Mouse (Mus musculus) neural tube, embryonic 12.5 days (tissue): ENCODE data around the gene Try5. TPM values are rescaled to one million over a fixed set of nuclear protein-coding genes. Genes with fewer than 3 reads are reported as not detected.
"Not testable (repeated sequence)": the region's sequence is repeated elsewhere in the genome, so short reads cannot be mapped to it uniquely, and the experiment has no call there.

Source experiments
- ATAC-seq: fragments of 200-750 bp; cut with Nextera tagmentation; 2 replicates; pipeline ENCODE4 v1.8.0; 2017; ENCODE audit warnings: low read depth, mild to moderate bottlenecking, moderate TSS enrichment, moderate library complexity; ENCODE audit not compliant: low FRiP score
- H3K27ac ChIP-seq: fragments of 300-500 bp; sonication (generic); 2 replicates; pipeline ENCODE4 v1.5.1; 2016
- H3K27me3 ChIP-seq: fragments of 300-500 bp; sonication (generic); replicated peaks from 2 replicates; pipeline ENCODE4 v1.6.1; 2016; ENCODE audit warnings: mild to moderate bottlenecking
- H3K36me3 ChIP-seq: fragments of 300-500 bp; sonication (generic); 2 replicates; pipeline ENCODE4 v1.6.1; 2016; ENCODE audit warnings: mild to moderate bottlenecking
- H3K4me1 ChIP-seq: fragments of 300-500 bp; sonication (generic); 2 replicates; pipeline ENCODE4 v1.6.1; 2016
- H3K4me2 ChIP-seq: fragments of 300-500 bp; sonication (generic); replicated peaks from 2 replicates; pipeline ENCODE4 v1.6.1; 2016; ENCODE audit warnings: mild to moderate bottlenecking
- H3K4me3 ChIP-seq: fragments of 300-500 bp; sonication (generic); 2 replicates; pipeline ENCODE4 v1.5.1; 2016
- H3K9ac ChIP-seq: fragments of 300-500 bp; sonication (generic); 2 replicates; pipeline ENCODE4 v1.6.1; 2016; ENCODE audit warnings: mild to moderate bottlenecking
- H3K9me3 ChIP-seq: fragments of 300-500 bp; sonication (generic); 2 replicates; pipeline ENCODE4 v1.6.1; 2016; ENCODE audit warnings: mild to moderate bottlenecking
- WGBS: fragments of 180-500 bp; shearing (Covaris S2); methylation state at CpG from one replicate; pipeline ENCODE4 v1.1.7; 2016; 5-methylcytosine and 5-hydroxymethylcytosine counted together
- polyA plus RNA-seq: library from polyadenylated mRNA; unstranded; fragments of >200 nt; fragmentation: Nextera tagmentation; extraction: Ambion mirVana; gene quantifications from 2 replicates; pipeline ENCODE4 v1.2.1, GENCODE M21; 2016

Try5 gene
- polyA plus RNA-seq: 0.96 TPM in 1 of 2 replicates, not detected in the other

DNA sequence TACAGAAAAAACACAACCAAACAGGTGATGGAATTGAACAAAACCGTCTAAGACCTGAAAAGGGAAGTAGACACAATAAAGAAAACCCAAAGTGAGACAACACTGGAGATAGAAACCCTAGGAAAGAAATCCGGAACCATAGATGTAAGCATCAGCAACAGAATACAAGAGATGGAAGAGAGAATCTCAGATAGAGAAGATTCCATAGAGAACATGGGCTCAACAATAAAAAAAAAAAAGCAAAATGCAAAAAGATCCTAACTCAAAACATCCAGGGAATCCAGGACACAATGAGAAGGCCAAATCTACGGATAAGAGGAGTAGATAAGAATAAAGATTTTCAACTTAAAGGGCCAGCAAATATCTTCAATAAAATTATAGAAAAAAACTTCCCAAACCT, at the start of gene Try5:
Try5 (minus strand) TSS at position 101 of the 400 bp plus-strand sequence.
- not testable (repeated sequence) for H3K27ac ChIP-seq, H3K9me3 ChIP-seq, H3K9ac ChIP-seq, H3K4me2 ChIP-seq, ATAC-seq, H3K4me3 ChIP-seq, H3K27me3 ChIP-seq, H3K36me3 ChIP-seq, H3K4me1 ChIP-seq
- 77% methylated on average over 3 of the region's 3 CpGs for WGBS

DNA sequence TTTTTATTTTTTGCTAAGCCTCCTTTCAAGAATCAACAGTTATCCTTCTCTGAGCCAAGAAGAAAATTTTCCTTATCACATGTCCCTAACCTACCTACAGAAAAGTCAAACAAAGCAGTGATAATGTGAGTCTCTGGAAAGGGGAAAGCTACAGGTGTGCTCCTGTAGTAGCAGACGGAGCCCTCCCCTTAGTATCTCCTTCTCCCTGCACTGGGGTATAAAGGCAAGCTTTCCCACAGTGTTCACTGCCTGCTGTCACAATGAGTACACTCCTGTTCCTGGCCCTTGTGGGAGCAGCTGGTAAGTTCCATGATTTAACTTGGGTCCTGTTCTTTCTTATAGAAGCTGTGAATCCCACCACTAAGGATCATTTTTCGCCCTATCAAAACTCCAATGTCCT, 37.3 kb upstream of the Try5 start, which contains the start of gene Try10:
Try10 (plus strand) TSS at position 174 of the 400 bp plus-strand sequence.
- 81% methylated on average over 2 of the region's 2 CpGs for WGBS
- Histone ChIP-seq H3K27me3 (no peaks in the 10 kb centered on the region), H3K9me3 (no peaks in the 10 kb centered on the region), H3K4me3 (no peak within 1 kb of the TSS), H3K4me1 (no peaks in the 10 kb centered on the region), H3K9ac (no peak within 1 kb of the TSS), H3K27ac (no peak within 1 kb of the TSS), H3K4me2 (no peak within 1 kb of the TSS), H3K36me3 (no peaks in the 10 kb centered on the region)
- no peak for ATAC-seq

DNA sequence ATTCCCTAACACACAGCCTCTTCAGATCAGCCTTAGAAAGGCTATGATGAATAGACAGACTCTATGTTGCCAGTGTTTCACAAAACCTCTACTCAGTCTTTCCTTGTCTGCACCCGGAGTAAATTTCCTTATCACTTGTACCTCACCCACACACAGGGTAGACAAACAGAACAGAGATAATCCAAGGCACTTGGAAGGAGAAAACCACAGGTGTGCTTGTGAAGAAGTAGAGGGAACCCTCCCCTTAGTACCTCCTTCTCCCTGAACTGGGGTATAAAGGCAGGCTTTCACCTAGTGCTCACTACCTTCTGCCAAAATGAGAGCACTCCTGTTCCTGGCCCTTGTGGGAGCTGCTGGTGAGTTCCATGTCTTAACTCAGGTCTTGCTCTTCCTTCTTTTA, 14.7 kb downstream of the Try5 start, which contains the start of gene Try4:
Try4 (plus strand) TSS at position 301 of the 400 bp plus-strand sequence.
- Histone ChIP-seq H3K36me3 (no peaks in the 10 kb centered on the region), H3K4me3 (no peak within 1 kb of the TSS), H3K4me1 (no peaks in the 10 kb centered on the region), H3K27ac (no peak within 1 kb of the TSS), H3K4me2 (no peak within 1 kb of the TSS), H3K9me3 (no peaks in the 10 kb centered on the region), H3K9ac (no peak within 1 kb of the TSS), H3K27me3 (no peaks in the 10 kb centered on the region)
- 93% methylated on average over 1 of the region's 1 CpGs for WGBS
- no peak for ATAC-seq

DNA sequence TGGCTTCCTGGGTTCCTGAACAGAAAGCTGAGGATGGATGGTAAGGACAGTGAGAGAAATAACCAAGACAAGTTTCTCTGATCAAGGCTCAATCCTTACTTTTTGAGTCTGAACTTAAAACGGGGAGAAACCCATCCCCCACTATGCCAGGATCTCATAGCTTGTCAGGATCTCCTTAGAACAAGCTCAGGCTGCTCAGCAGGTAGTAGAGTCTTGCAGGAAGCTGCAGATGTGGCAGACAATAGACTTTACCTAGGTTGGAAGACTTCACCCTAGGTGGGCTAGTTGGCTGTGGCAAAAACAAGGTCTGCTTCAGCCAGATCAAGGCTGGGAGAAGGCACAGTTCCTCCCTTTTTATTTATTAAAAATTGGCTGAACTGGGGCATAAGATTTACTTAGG, 18.4 kb downstream of the Try5 start:
- Histone ChIP-seq H3K36me3 (no peaks in the 10 kb centered on the region), H3K27ac (no peak overlapping the region), H3K4me2 (no peak overlapping the region), H3K27me3 (no peaks in the 10 kb centered on the region), H3K4me3 (no peak overlapping the region), H3K4me1 (no peaks in the 10 kb centered on the region), H3K9me3 (no peaks in the 10 kb centered on the region), H3K9ac (no peak overlapping the region)
- WGBS: 24% methylated on average over 1 of the region's 1 CpGs
- ATAC-seq: no peak

GRCm38 (mm10) chr6:41266140-41266539, 50.5 kb downstream of the Try5 start:
- ATAC-seq: no peak
- no peak overlapping the region for H3K4me2 ChIP-seq
- 92% methylated on average over 6 of the region's 6 CpGs for WGBS
- H3K9ac ChIP-seq: no peak overlapping the region
- no peaks in the 10 kb centered on the region for H3K27me3 ChIP-seq
- H3K36me3 ChIP-seq: no peaks in the 10 kb centered on the region
- H3K4me1 ChIP-seq: no peaks in the 10 kb centered on the region
- H3K9me3 ChIP-seq: 0 out of 2 replicates have a peak, but pooled peaks cover 4% of the 10 kb centered on the region
- H3K27ac ChIP-seq: no peak overlapping the region
- no peak overlapping the region for H3K4me3 ChIP-seq

GRCm38 (mm10) chr6:41262796-41263195, 53.8 kb downstream of the Try5 start:
- no peaks in the 10 kb centered on the region for H3K36me3 ChIP-seq
- H3K27ac ChIP-seq: no peak overlapping the region
- H3K27me3 ChIP-seq: no peaks in the 10 kb centered on the region
- H3K9me3 ChIP-seq: 0 out of 2 replicates have a peak, but pooled peaks cover 4% of the 10 kb centered on the region
- no peak overlapping the region for H3K4me2 ChIP-seq
- H3K4me3 ChIP-seq: no peak overlapping the region
- 60% methylated on average over 3 of the region's 3 CpGs for WGBS
- no peak overlapping the region for H3K9ac ChIP-seq
- no peaks in the 10 kb centered on the region for H3K4me1 ChIP-seq
- no peak for ATAC-seq

Other genes starting within 250 kb of the Try5 start
- not detected in 2 replicates for gene Try4, start 14.6 kb downstream of the Try5 start, polyA plus RNA-seq
- gene Try10, start 37.3 kb upstream of the Try5 start, polyA plus RNA-seq: not detected in 2 replicates
- not detected in 2 replicates for gene Prss3, start 60.8 kb upstream of the Try5 start, polyA plus RNA-seq
- not detected in 2 replicates for gene Gm5771, start 75.5 kb upstream of the Try5 start, polyA plus RNA-seq
- not detected in 2 replicates for gene Gm10334, start 129.3 kb upstream of the Try5 start, polyA plus RNA-seq
- gene Prss1, start 142.1 kb upstream of the Try5 start, polyA plus RNA-seq: not detected in 2 replicates
- not detected in 2 replicates for gene Prss2, start 204.9 kb upstream of the Try5 start, polyA plus RNA-seq